Mouse (Mus musculus) MEL (cell line): ENCODE data around the gene Bud31. TPM values are rescaled to one million over a fixed set of nuclear protein-coding genes. Genes with fewer than 3 reads are reported as not detected.

Experiments
- DNase-seq: peaks from one replicate; pipeline ENCODE4 v3.0.0; 2011; ENCODE audit warnings: low read depth, low spot score
- H3K27ac ChIP-seq: 2 replicates; pipeline ENCODE4 v1.5.1; 2012; ENCODE audit warnings: low read depth, mild to moderate bottlenecking, control low read depth, low read length, moderate library complexity; ENCODE audit not compliant: control insufficient read depth
- H3K27me3 ChIP-seq, 2 experiments: fragments of 150-350 bp in 1 of 2; sonication (generic) in 1 of 2; 2 replicates each; pipeline ENCODE4 v1.6.1; 2012; ENCODE audit warnings: low read length in 2 of 2, mild to moderate bottlenecking in 2 of 2, improper control_type of control experiment in 1 of 2, moderate library complexity in 1 of 2; ENCODE audit not compliant: insufficient read depth in 2 of 2, control insufficient read depth in 1 of 2
- H3K36me3 ChIP-seq, 2 experiments: 2 replicates each; pipeline ENCODE4 v1.6.1; 2012 to 2014; ENCODE audit warnings: low read length in 2 of 2, improper control_type of control experiment in 1 of 2, inconsistent platforms in 1 of 2, mild to moderate bottlenecking in 1 of 2; ENCODE audit not compliant: insufficient read depth in 2 of 2, control insufficient read depth in 1 of 2
- H3K4me1 ChIP-seq, 2 experiments: fragments of 150-350 bp in 1 of 2; sonication (generic) in 1 of 2; 2 replicates each; pipeline ENCODE4 v1.6.1; 2012; ENCODE audit warnings: low read length in 2 of 2, improper control_type of control experiment in 1 of 2, mild to moderate bottlenecking in 1 of 2; ENCODE audit not compliant: insufficient read depth in 2 of 2, control insufficient read depth in 1 of 2
- H3K4me3 ChIP-seq, 2 experiments: fragments of 150-350 bp in 1 of 2; sonication (generic) in 1 of 2; 2 replicates each; pipeline ENCODE4 v1.5.1; 2012; ENCODE audit warnings: low read depth in 2 of 2, low read length in 2 of 2, mild to moderate bottlenecking in 2 of 2, moderate library complexity in 2 of 2, control low read depth in 1 of 2, improper control_type of control experiment in 1 of 2; ENCODE audit not compliant: control insufficient read depth in 1 of 2, insufficient read depth in 1 of 2
- H3K79me2 ChIP-seq: 2 replicates; pipeline ENCODE4 v1.6.1; 2012; ENCODE audit warnings: mild to moderate bottlenecking, low read length, moderate library complexity; ENCODE audit not compliant: control insufficient read depth, poor library complexity, insufficient read depth
- H3K9ac ChIP-seq: 2 replicates; pipeline ENCODE4 v1.6.1; 2012; ENCODE audit warnings: low read depth, mild to moderate bottlenecking, control low read depth, low read length, moderate library complexity; ENCODE audit not compliant: control insufficient read depth, poor library complexity, severe bottlenecking
- H3K9me3 ChIP-seq: fragments of 150-350 bp; sonication (generic); replicated peaks from 2 replicates; pipeline ENCODE4 v1.6.1; 2012; ENCODE audit warnings: mild to moderate bottlenecking, low read length, improper control_type of control experiment, moderate library complexity; ENCODE audit not compliant: insufficient read depth
- BHLHE40 ChIP-seq: IDR thresholded peaks from 2 replicates; pipeline ENCODE4 v1.6.1; 2012; ENCODE audit warnings: low read depth, mild to moderate bottlenecking, inconsistent platforms, low read length, improper control_type of control experiment, borderline replicate concordance
- CHD2 ChIP-seq: IDR thresholded peaks from 2 replicates; pipeline ENCODE4 v1.6.1; 2011; ENCODE audit warnings: low read length, improper control_type of control experiment
- CTCF ChIP-seq, 3 experiments: IDR thresholded peaks in 2 of 3; conservative IDR thresholded peaks in 1 of 3; 2 replicates each; pipeline ENCODE4 v1.5.1; 2011 to 2012; ENCODE audit warnings: low read length in 3 of 3, low read depth in 2 of 3, mild to moderate bottlenecking in 2 of 3, improper control_type of control experiment in 1 of 3, inconsistent platforms in 1 of 3, mixed read lengths in 1 of 3, moderate library complexity in 1 of 3; ENCODE audit not compliant: control insufficient read depth in 1 of 3, insufficient read depth in 1 of 3, poor library complexity in 1 of 3, severe bottlenecking in 1 of 3
- E2F4 ChIP-seq: IDR thresholded peaks from 2 replicates; pipeline ENCODE4 v1.6.1; 2011; ENCODE audit warnings: low read depth, low read length, improper control_type of control experiment, borderline replicate concordance
- ELF1 ChIP-seq: IDR thresholded peaks from 2 replicates; pipeline ENCODE4 v1.6.1; 2014; ENCODE audit warnings: low read depth, mild to moderate bottlenecking, inconsistent platforms, low read length, improper control_type of control experiment, moderate library complexity
- EP300 ChIP-seq, 2 experiments: IDR thresholded peaks; 2 replicates each; pipeline ENCODE4 v1.6.1; 2011; ENCODE audit warnings: improper control_type of control experiment in 2 of 2, low read length in 2 of 2, low read depth in 1 of 2, mild to moderate bottlenecking in 1 of 2
- ETS1 ChIP-seq: IDR thresholded peaks from 2 replicates; pipeline ENCODE4 v1.6.1; 2012; ENCODE audit warnings: low read depth, mild to moderate bottlenecking, inconsistent platforms, low read length, improper control_type of control experiment, moderate library complexity
- GABPA ChIP-seq: IDR thresholded peaks from 2 replicates; pipeline ENCODE4 v1.6.1; 2012; ENCODE audit warnings: low read depth, mild to moderate bottlenecking, inconsistent platforms, low read length, improper control_type of control experiment, moderate library complexity
- GATA1 ChIP-seq: IDR thresholded peaks from 2 replicates; pipeline ENCODE4 v1.6.1; 2011; ENCODE audit warnings: low read depth, low read length, improper control_type of control experiment
- JUND ChIP-seq: IDR thresholded peaks from 2 replicates; pipeline ENCODE4 v1.6.1; 2011; ENCODE audit warnings: low read depth, mild to moderate bottlenecking, improper control_type of control experiment, low read length
- KAT2A ChIP-seq: conservative IDR thresholded peaks from 2 replicates; pipeline ENCODE4 v1.6.1; 2012; ENCODE audit warnings: low read depth, low read length, improper control_type of control experiment, inconsistent platforms
- MAFK ChIP-seq: IDR thresholded peaks from 2 replicates; pipeline ENCODE4 v1.6.1; 2011; ENCODE audit warnings: low read depth, mild to moderate bottlenecking, low read length, improper control_type of control experiment, borderline replicate concordance
- MAZ ChIP-seq: IDR thresholded peaks from 2 replicates; pipeline ENCODE4 v1.6.1; 2012; ENCODE audit warnings: low read depth, mild to moderate bottlenecking, inconsistent platforms, low read length, improper control_type of control experiment
- MEF2A ChIP-seq: IDR thresholded peaks from 2 replicates; pipeline ENCODE4 v1.6.1; 2014; ENCODE audit warnings: low read depth, mild to moderate bottlenecking, inconsistent platforms, low read length, improper control_type of control experiment; ENCODE audit not compliant: poor library complexity, insufficient replicate concordance, severe bottlenecking; ENCODE audit errors: extremely low read depth
- MXI1 ChIP-seq: IDR thresholded peaks from 2 replicates; pipeline ENCODE4 v1.6.1; 2011; ENCODE audit warnings: mild to moderate bottlenecking, low read depth, low read length, improper control_type of control experiment
- MYC ChIP-seq: IDR thresholded peaks from 2 replicates; pipeline ENCODE4 v1.6.1; 2011; ENCODE audit warnings: low read depth, mild to moderate bottlenecking, low read length, improper control_type of control experiment, moderate library complexity
- NELFE ChIP-seq: IDR thresholded peaks from 2 replicates; pipeline ENCODE4 v1.6.1; 2011; ENCODE audit warnings: low read depth, low read length, improper control_type of control experiment
- NRF1 ChIP-seq: IDR thresholded peaks from 2 replicates; pipeline ENCODE4 v1.6.1; 2014; ENCODE audit warnings: low read depth, mild to moderate bottlenecking, inconsistent platforms, low read length, improper control_type of control experiment, moderate library complexity; ENCODE audit not compliant: poor library complexity, insufficient read depth, severe bottlenecking
- POLR2A ChIP-seq, 2 experiments: IDR thresholded peaks; 2 replicates each; pipeline ENCODE4 v1.6.1; 2011 to 2012; ENCODE audit warnings: low read length in 2 of 2, mild to moderate bottlenecking in 2 of 2, control low read depth in 1 of 2, improper control_type of control experiment in 1 of 2, low read depth in 1 of 2, moderate library complexity in 1 of 2; ENCODE audit not compliant: control insufficient read depth in 1 of 2, insufficient read depth in 1 of 2, poor library complexity in 1 of 2
- POLR2AphosphoS2 ChIP-seq: IDR thresholded peaks from 2 replicates; pipeline ENCODE4 v1.6.1; 2011; ENCODE audit warnings: low read length, improper control_type of control experiment
- POLR2AphosphoS5 ChIP-seq: IDR thresholded peaks from 2 replicates; pipeline ENCODE4 v1.6.1; 2012; ENCODE audit warnings: low read depth, borderline replicate concordance, mild to moderate bottlenecking, inconsistent platforms, low read length, moderate library complexity, mixed read lengths
- RAD21 ChIP-seq: IDR thresholded peaks from 2 replicates; pipeline ENCODE4 v1.6.1; 2011; ENCODE audit warnings: mild to moderate bottlenecking, low read depth, low read length, improper control_type of control experiment
- RCOR1 ChIP-seq: IDR thresholded peaks from 2 replicates; pipeline ENCODE4 v1.6.1; 2012; ENCODE audit warnings: low read depth, mild to moderate bottlenecking, inconsistent platforms, low read length, improper control_type of control experiment
- SIN3A ChIP-seq: IDR thresholded peaks from 2 replicates; pipeline ENCODE4 v1.6.1; 2012; ENCODE audit warnings: low read length, improper control_type of control experiment, inconsistent platforms
- SMC3 ChIP-seq: IDR thresholded peaks from 2 replicates; pipeline ENCODE4 v1.6.1; 2011; ENCODE audit warnings: low read depth, low read length, improper control_type of control experiment
- TBP ChIP-seq: IDR thresholded peaks from 2 replicates; pipeline ENCODE4 v1.8.0; 2011; ENCODE audit warnings: low read depth, low read length, improper control_type of control experiment
- TCF12 ChIP-seq: IDR thresholded peaks from 2 replicates; pipeline ENCODE4 v1.6.1; 2014; ENCODE audit warnings: low read depth, mild to moderate bottlenecking, inconsistent platforms, low read length, improper control_type of control experiment, moderate library complexity
- UBTF ChIP-seq: IDR thresholded peaks from 2 replicates; pipeline ENCODE4 v1.6.1; 2012; ENCODE audit warnings: low read depth, mild to moderate bottlenecking, inconsistent platforms, low read length, improper control_type of control experiment, moderate library complexity, borderline replicate concordance; ENCODE audit not compliant: insufficient read depth
- USF1 ChIP-seq: IDR thresholded peaks from 2 replicates; pipeline ENCODE4 v1.6.1; 2014; ENCODE audit warnings: low read depth, mild to moderate bottlenecking, inconsistent platforms, low read length, improper control_type of control experiment, moderate library complexity
- USF2 ChIP-seq, 2 experiments: IDR thresholded peaks; 2 replicates each; pipeline ENCODE4 v1.6.1; 2011 to 2012; ENCODE audit warnings: improper control_type of control experiment in 2 of 2, low read length in 2 of 2, borderline replicate concordance in 1 of 2, inconsistent platforms in 1 of 2, low read depth in 1 of 2, mild to moderate bottlenecking in 1 of 2; ENCODE audit not compliant: insufficient read depth in 1 of 2
- ZC3H11A ChIP-seq: IDR thresholded peaks from 2 replicates; pipeline ENCODE4 v1.6.1; 2012; ENCODE audit warnings: low read depth, mild to moderate bottlenecking, inconsistent platforms, low read length, improper control_type of control experiment
- ZKSCAN1 ChIP-seq: IDR thresholded peaks from 2 replicates; pipeline ENCODE4 v1.6.1; 2012; ENCODE audit warnings: low read depth, mild to moderate bottlenecking, inconsistent platforms, low read length, improper control_type of control experiment, moderate library complexity
- ZMIZ1 ChIP-seq: IDR thresholded peaks from 2 replicates; pipeline ENCODE4 v1.6.1; 2012; ENCODE audit warnings: low read depth, mild to moderate bottlenecking, inconsistent platforms, low read length, improper control_type of control experiment, moderate library complexity
- ZNF384 ChIP-seq: IDR thresholded peaks from 2 replicates; pipeline ENCODE4 v1.6.1; 2012; ENCODE audit warnings: low read depth, mild to moderate bottlenecking, inconsistent platforms, low read length, improper control_type of control experiment
- polyA plus RNA-seq, 2 experiments: library from polyadenylated mRNA; stranded (reverse) in 1 of 2; unstranded in 1 of 2; fragments of >175 nt in 1 of 2; fragments of >200 nt in 1 of 2; gene quantifications; 2 replicates each; pipeline versions ENCODE4 v1.2.1 to v1.2.4; 2012; ENCODE audit warnings: low replicate concordance in 2 of 2, low read depth in 1 of 2; ENCODE audit not compliant: insufficient read length in 2 of 2, insufficient read depth in 1 of 2, missing spikeins in 1 of 2
- total RNA-seq: library from RNA; depleted of rRNA; stranded (reverse); fragments of 300-350 nt; gene quantifications from 2 replicates; pipeline ENCODE4 v1.2.3, GENCODE M21; 2012

The Bud31 gene
- total and polyA plus RNA-seq, 3 experiments: 193 to 207 TPM; not detected in 1

GRCm38 (mm10) chr5:145190875-145191798, 51.0 kb downstream of the Bud31 start:
- peak overlapping the region; percentile 93 for H3K9ac ChIP-seq
- DNase-seq: peak; percentile 95
- H3K36me3 ChIP-seq: peaks cover 2 to 22% of the 10 kb centered on the region in 2 experiments; a peak in 3 of 4 replicates
- peak; percentile 59 for TF ChIP-seq NRF1
- TF ChIP-seq ETS1: peak; percentile 33; the same call in 1 of the 2 replicates
- no peak for TF ChIP-seq ZKSCAN1
- no peak for TF ChIP-seq GATA1
- TF ChIP-seq JUND: no peak
- TF ChIP-seq SIN3A: peak; percentile 89
- TF ChIP-seq TCF12: peak; percentile 76
- no peak for TF ChIP-seq GABPA
- TF ChIP-seq MEF2A: no peak
- peak; percentile 86; the same call in 1 of the 2 replicates for TF ChIP-seq POLR2AphosphoS2
- TF ChIP-seq BHLHE40: no peak
- TF ChIP-seq MAZ: peak; percentile 35; the same call in 1 of the 2 replicates
- TF ChIP-seq USF1: no peak
- TF ChIP-seq MYC: peak; percentile 82
- TF ChIP-seq ZMIZ1: 0 out of 2 replicates have a peak, but pooled peaks have one; percentile 69
- TF ChIP-seq E2F4: peak; percentile 94
- 0 out of 4 replicates have a peak, but pooled peaks of 1 of the 2 experiments have one; percentile 15 for TF ChIP-seq EP300 (IDR thresholded peaks at IDR 0.05; ENCODE audit: low read depth in 1 of 2, low read length in 2 of 2)
- no peak for TF ChIP-seq ZC3H11A
- TF ChIP-seq KAT2A: no peak; the same call in 1 of the 2 replicates
- TF ChIP-seq NELFE: no peak; the same call in none of the 2 replicates
- no peak for TF ChIP-seq CTCF (IDR thresholded peaks at IDR 0.05 in 2 of 3, conservative IDR thresholded peaks at IDR 0.05 in 1 of 3; ENCODE audit: control insufficient read depth in 1 of 3, insufficient read depth in 1 of 3, low read depth in 2 of 3, low read length in 3 of 3, poor library complexity in 1 of 3, severe bottlenecking in 1 of 3)
- TF ChIP-seq RAD21: no peak
- peak; percentile 72 for TF ChIP-seq ELF1
- TF ChIP-seq RCOR1: no peak
- no peak for TF ChIP-seq SMC3
- no peak for TF ChIP-seq CHD2
- peak; percentile 92 for TF ChIP-seq TBP
- TF ChIP-seq MXI1: peak; percentile 64
- no peak for TF ChIP-seq ZNF384
- TF ChIP-seq POLR2A (IDR thresholded peaks at IDR 0.05; ENCODE audit: control insufficient read depth in 1 of 2, insufficient read depth in 1 of 2, low read depth in 1 of 2, low read length in 2 of 2, poor library complexity in 1 of 2): peak; percentile 59 to 96; a peak in 3 of 4 replicates
- no peak for TF ChIP-seq MAFK
- TF ChIP-seq USF2 (IDR thresholded peaks at IDR 0.05; ENCODE audit: borderline replicate concordance in 1 of 2, insufficient read depth in 1 of 2, low read depth in 1 of 2, low read length in 2 of 2): no peak
- TF ChIP-seq POLR2AphosphoS5: no peak
- no peak for TF ChIP-seq UBTF

More at GRCm38 (mm10) chr5:145190875-145191798, 51.0 kb downstream of the Bud31 start:
- H3K4me1 ChIP-seq: peaks cover 0 to 20% of the 10 kb centered on the region in 2 experiments; a peak in 3 of 4 replicates
- peak overlapping the region; percentile 75 to 81 for H3K4me3 ChIP-seq
- H3K79me2 ChIP-seq: peaks cover 45% of the 10 kb centered on the region
- H3K27ac ChIP-seq: peak overlapping the region; percentile 97
- no peaks in the 10 kb centered on the region for H3K27me3 ChIP-seq
- no peaks in the 10 kb centered on the region for H3K9me3 ChIP-seq
